Comparison of ENCODE assay signal across 8 mouse cellular contexts in the genomic region with DNA sequence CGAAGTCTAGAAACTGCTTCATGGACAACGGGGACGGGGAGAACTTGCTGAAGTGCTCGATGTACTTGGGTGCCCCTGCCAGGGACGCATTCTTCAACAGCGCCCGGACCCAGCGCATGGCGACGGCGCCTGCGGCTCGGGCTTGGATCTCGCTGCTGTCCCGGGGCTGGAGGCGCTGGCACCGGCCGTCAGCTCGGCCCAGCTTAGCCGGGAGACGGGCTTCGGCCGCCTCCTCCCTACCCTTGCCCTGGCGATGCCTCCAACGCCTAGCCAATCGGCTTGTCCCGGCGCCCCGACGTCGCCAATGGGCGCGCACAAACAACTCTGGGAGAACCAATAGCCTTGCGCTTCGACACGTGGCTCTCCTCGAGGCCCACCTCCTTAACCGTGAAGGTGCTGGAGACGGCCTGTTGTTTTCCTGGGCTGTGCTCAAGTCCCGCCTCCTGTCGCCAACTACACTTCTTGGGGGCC. TPM values are rescaled to one million over a fixed set of nuclear protein-coding genes. Genes with fewer than 3 reads are reported as not detected.
A peak's percentile ranks its signal among the peaks of the same experiment; 100 is the strongest.
DNase-seq lines count a peak whose midpoint lies in the region; ATAC-seq lines count a peak whose summit lies in the region.

A gene (minus strand): TSS at position 216 of the 471 bp plus-strand sequence.

- peak; percentile 97 for ATAC-seq in megakaryocyte, adult 5-6 weeks (ENCODE audit: poor library complexity, severe bottlenecking)

- peak; percentile 98 for DNase-seq in adrenal gland, adult 2 months
- peak; percentile 97 for DNase-seq in embryo, embryonic 11 days
- DNase-seq in gastrocnemius, postnatal 14 days, result peak; percentile 97
- peak; percentile 88 for DNase-seq in induced T-regulatory cell, adult 2 months (ENCODE audit: low read depth)
- DNase-seq in left cerebral cortex, adult 8-10 months (ENCODE audit: low spot score in 2 of 2), result peak; percentile 90 to 98
- peak; percentile 98 for DNase-seq in right cerebral cortex, adult 18-20 months
- DNase-seq in urinary bladder, adult 2 months (ENCODE audit: low spot score), result peak; percentile 89

- intact Hi-C loops in gastrocnemius, postnatal 14 days (cut with DNase I; ENCODE audit: low total_unique reads), result no loop called here

RNA-seq across cellular contexts. Expression of the gene that starts here (rescaled TPM):
- 100 to 1,000 TPM in 1 of 2 experiments, 10 to 100 TPM in 1; 92.9 to 112 TPM for total RNA-seq in adrenal gland, adult 2 months (2021)
- polyA plus RNA-seq in adrenal gland, adult 2 months (2012; rRNA removed), result 114 and 118 TPM in 2 replicates
- 100 to 1,000 TPM; 330 to 344 TPM for total RNA-seq in gastrocnemius, postnatal 14 days (2021)
- 100 to 1,000 TPM; 112 to 125 (median 120) TPM for total RNA-seq in left cerebral cortex, adult 8-10 months (2022)
- 4.5 and 6.3 TPM in 2 replicates for total RNA-seq in megakaryocyte, adult 5-6 weeks (2015)
- 0.73 and 1.7 TPM in 2 replicates for total RNA-seq in megakaryocyte, adult 5-6 weeks (2017)
- polyA plus RNA-seq in urinary bladder, adult 2 months (2012; rRNA removed), result 34.6 and 59.4 TPM in 2 replicates

Comparison
In these comparisons a context has a peak if more than half of its experiments do, and no peak if none do; other contexts are left out.
1. Peak in every context shown above with its lines: DNase-seq and ATAC-seq.
2. RNA of the gene that starts here (total RNA-seq): 330 to 344 TPM in gastrocnemius, postnatal 14 days, 112 to 125 TPM in left cerebral cortex, adult 8-10 months and 92.9 to 112 TPM in adrenal gland, adult 2 months; 0.73 to 6.3 TPM in megakaryocyte, adult 5-6 weeks; every median in the first group is over 10 times any median in the second.